23 mouse cellular contexts compared by ENCODE assay signal in the genomic region with DNA sequence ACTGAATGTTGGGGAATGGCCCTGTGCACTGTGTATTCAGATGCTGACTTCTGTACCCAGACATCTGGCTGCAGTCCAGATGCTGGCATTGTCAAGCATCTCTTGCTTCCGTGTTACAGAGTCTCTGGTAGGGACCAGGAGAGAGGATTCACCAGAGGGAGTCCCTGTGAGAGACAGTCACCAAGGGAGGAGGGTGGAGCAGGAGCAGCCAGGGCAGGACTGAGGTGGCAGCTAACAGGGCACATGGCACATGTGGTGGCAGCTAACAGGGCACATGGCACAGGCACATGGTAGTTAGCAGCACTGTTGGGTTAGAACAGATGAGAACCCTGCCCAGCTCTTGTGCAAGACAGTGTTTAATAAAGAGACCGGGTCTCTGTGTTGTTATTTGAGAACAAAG.
DNase-seq lines count a peak whose midpoint lies in the region; ATAC-seq and TF ChIP-seq lines count a peak whose summit lies in the region.
"Had no signal": no experiment of that assay in that cellular context is flagged by ENCODE, and none has a peak within 500 bp of the region (broad histone marks: within the 10 kb centered on the region; RNA-seq: fewer than 3 reads in every experiment).

No protein-coding gene starts in this region.

- H3K27ac ChIP-seq in heart, embryonic 11.5 days (ENCODE audit: low read depth, low read length): no peak overlapping the region
- no peak overlapping the region for H3K27ac ChIP-seq in lung, embryonic 14.5 days (ENCODE audit: low read depth)
- peak overlapping the region; percentile 30; the same call in 1 of the 2 replicates for H3K27ac ChIP-seq in embryonic facial prominence, embryonic 10.5 days (replicated peaks)
- H3K27ac ChIP-seq: forebrain, embryonic 10.5 days; forebrain, embryonic 13.5 days; heart, adult 2 months; heart, embryonic 10.5 days; hindbrain, embryonic 14.5 days; intestine, embryonic 15.5 days had no signal

- 62% methylated on average over 2 of the region's 2 CpGs for WGBS in heart, embryonic 11.5 days (ENCODE audit: insufficient replicate concordance)
- WGBS in lung, embryonic 14.5 days: 39% methylated on average over 2 of the region's 2 CpGs
- WGBS in embryonic facial prominence, embryonic 10.5 days: 47% methylated on average over 2 of the region's 2 CpGs

- no peaks in the 10 kb centered on the region for H3K9me3 ChIP-seq in heart, embryonic 11.5 days (replicated peaks; ENCODE audit: control insufficient read depth, low read length)
- no peaks in the 10 kb centered on the region for H3K9me3 ChIP-seq in lung, embryonic 14.5 days (ENCODE audit: low read depth, low read length)
- no peaks in the 10 kb centered on the region for H3K9me3 ChIP-seq in embryonic facial prominence, embryonic 10.5 days
- H3K9me3 ChIP-seq: forebrain, embryonic 10.5 days; forebrain, embryonic 13.5 days; G1E; heart, embryonic 10.5 days; intestine, embryonic 15.5 days had no signal

- peak; percentile 81 for DNase-seq in heart, adult 11 months
- no peak for DNase-seq in lung, embryonic 14.5 days
- no peak for DNase-seq in lung, postnatal 10 days
- DNase-seq in MN1 (ENCODE audit: low spot score): peak; percentile 83
- DNase-seq in embryonic facial prominence, embryonic 10.5 days (ENCODE audit: low spot score): no peak
- DNase-seq in urinary bladder, postnatal 36 days (ENCODE audit: low spot score in 2 of 2): no peak
- DNase-seq: adrenal gland, adult 8-10 months; adrenal gland, postnatal 25 days; B cell, adult 2 months; cerebellum, adult 11-12 months; cerebellum, adult 8-10 months; cerebellum, postnatal 36 days; embryo, embryonic 11 days; gastrocnemius, postnatal 25 days; heart, adult 2 months had no signal

- no peaks in the 10 kb centered on the region for H3K36me3 ChIP-seq in heart, embryonic 11.5 days (ENCODE audit: control insufficient read depth, insufficient read depth, low read length)
- H3K36me3 ChIP-seq in lung, embryonic 14.5 days (ENCODE audit: insufficient read depth): no peaks in the 10 kb centered on the region
- H3K36me3 ChIP-seq in embryonic facial prominence, embryonic 10.5 days (replicated peaks): no peaks in the 10 kb centered on the region
- H3K36me3 ChIP-seq: forebrain, embryonic 10.5 days; G1E; heart, embryonic 10.5 days; intestine, embryonic 15.5 days had no signal

- ATAC-seq in heart, embryonic 11.5 days (replicated peaks; ENCODE audit: insufficient number of reproducible peaks, low FRiP score, low TSS enrichment): no peak
- peak; percentile 9; the same call in 1 of the 2 replicates for ATAC-seq in lung, embryonic 14.5 days (ENCODE audit: insufficient read depth)
- ATAC-seq: forebrain, embryonic 13.5 days; intestine, embryonic 15.5 days had no signal

- no peak overlapping the region for H3K9ac ChIP-seq in heart, embryonic 11.5 days (ENCODE audit: low read depth, low read length)
- H3K9ac ChIP-seq in lung, embryonic 14.5 days: no peak overlapping the region
- H3K9ac ChIP-seq: forebrain, embryonic 13.5 days; hindbrain, embryonic 14.5 days; intestine, embryonic 15.5 days had no signal

- H3K4me1 ChIP-seq in heart, embryonic 11.5 days (ENCODE audit: control insufficient read depth, insufficient read depth, low read length): no peaks in the 10 kb centered on the region
- no peaks in the 10 kb centered on the region for H3K4me1 ChIP-seq in lung, embryonic 14.5 days (ENCODE audit: insufficient read depth)
- H3K4me1 ChIP-seq in embryonic facial prominence, embryonic 10.5 days: peaks cover 10% of the 10 kb centered on the region
- H3K4me1 ChIP-seq: forebrain, embryonic 10.5 days; intestine, embryonic 15.5 days had no signal

- TF ChIP-seq CTCF in lung, embryonic 14.5 days (IDR thresholded peaks at IDR 0.05; ENCODE audit: low read depth): no peak

- H3K27me3 ChIP-seq in heart, embryonic 11.5 days (ENCODE audit: control insufficient read depth, insufficient read depth, low read length): no peaks in the 10 kb centered on the region
- no peaks in the 10 kb centered on the region for H3K27me3 ChIP-seq in lung, embryonic 14.5 days (ENCODE audit: insufficient read depth, low read length)
- peaks cover 4% of the 10 kb centered on the region; the same call in 1 of the 2 replicates for H3K27me3 ChIP-seq in embryonic facial prominence, embryonic 10.5 days (replicated peaks; ENCODE audit: low read depth, poor library complexity, severe bottlenecking)
- H3K27me3 ChIP-seq: CH12.LX; forebrain, embryonic 13.5 days; intestine, embryonic 15.5 days had no signal

- no peak overlapping the region for H3K4me3 ChIP-seq in heart, embryonic 11.5 days (ENCODE audit: low read depth, low read length)
- H3K4me3 ChIP-seq in lung, embryonic 14.5 days (ENCODE audit: low read depth, low read length): no peak overlapping the region
- H3K4me3 ChIP-seq in embryonic facial prominence, embryonic 10.5 days: no peak overlapping the region
- H3K4me3 ChIP-seq: forebrain, embryonic 10.5 days; forebrain, embryonic 13.5 days; heart, adult 2 months; heart, embryonic 10.5 days; intestine, embryonic 15.5 days had no signal

- no peak overlapping the region for H3K4me2 ChIP-seq in heart, embryonic 11.5 days
- no peak overlapping the region for H3K4me2 ChIP-seq in lung, embryonic 14.5 days
- H3K4me2 ChIP-seq: forebrain, embryonic 13.5 days; hindbrain, embryonic 14.5 days; intestine, embryonic 15.5 days had no signal

Comparison
In these comparisons a context has a peak if more than half of its experiments do, and no peak if none do; other contexts are left out.
1. DNase-seq: peak in heart, adult 11 months (single experiment) and MN1 (single experiment); none in lung, embryonic 14.5 days (single experiment), lung, postnatal 10 days (single experiment), embryonic facial prominence, embryonic 10.5 days (single experiment) and urinary bladder, postnatal 36 days (0 of 2).